Mouse (Mus musculus) testis, adult 2 months (tissue): ENCODE results near the gene Il20rb. TPM values are rescaled to one million over a fixed set of nuclear protein-coding genes. Genes with fewer than 3 reads are reported as not detected.

Experiments used
- H3K27ac ChIP-seq: fragments of 200-500 bp; 2 replicates; pipeline ENCODE4 v1.5.1; 2012; ENCODE audit warnings: low read depth, low read length; ENCODE audit not compliant: control insufficient read depth, insufficient read depth
- H3K27me3 ChIP-seq: fragments of 200-500 bp; 2 replicates; pipeline ENCODE4 v1.6.1; 2012; ENCODE audit warnings: mild to moderate bottlenecking, low read length, moderate library complexity; ENCODE audit not compliant: control insufficient read depth, insufficient read depth
- H3K36me3 ChIP-seq: fragments of 200-500 bp; 2 replicates; pipeline ENCODE4 v1.6.1; 2012; ENCODE audit warnings: mild to moderate bottlenecking, low read length; ENCODE audit not compliant: control insufficient read depth, insufficient read depth
- H3K4me1 ChIP-seq: fragments of 200-500 bp; 2 replicates; pipeline ENCODE4 v1.6.1; 2012; ENCODE audit warnings: low read length; ENCODE audit not compliant: control insufficient read depth, insufficient read depth
- H3K4me3 ChIP-seq: fragments of 200-500 bp; 2 replicates; pipeline ENCODE4 v1.5.1; 2012; ENCODE audit warnings: low read depth, mild to moderate bottlenecking, low read length, moderate library complexity, mixed read lengths; ENCODE audit not compliant: control insufficient read depth
- CTCF ChIP-seq: fragments of 200-500 bp; IDR thresholded peaks from 2 replicates; pipeline ENCODE4 v1.5.1; 2012; ENCODE audit warnings: low read depth, mild to moderate bottlenecking, inconsistent platforms, low read length, moderate library complexity; ENCODE audit not compliant: control insufficient read depth, insufficient read depth, insufficient replicate concordance
- POLR2A ChIP-seq: fragments of 200-500 bp; IDR thresholded peaks from 2 replicates; pipeline ENCODE4 v1.6.1; 2012; ENCODE audit warnings: low read depth, mild to moderate bottlenecking, inconsistent platforms, low read length, moderate library complexity; ENCODE audit not compliant: control insufficient read depth
- polyA plus RNA-seq: library from polyadenylated mRNA; depleted of rRNA; stranded (reverse); fragments of >200 nt; gene quantifications from 2 replicates; pipeline ENCODE4 v1.2.3, GENCODE M21; 2012

Il20rb gene
- polyA plus RNA-seq, 1 experiment: 2.1 TPM

GRCm38 (mm10) chr9:100463771-100464170, 22.8 kb downstream of the Il20rb start:
- H3K36me3 ChIP-seq: no peaks in the 10 kb centered on the region
- peaks cover 5% of the 10 kb centered on the region for H3K4me1 ChIP-seq
- TF ChIP-seq CTCF: no peak
- no peak for TF ChIP-seq POLR2A

GRCm38 (mm10) chr9:100462098-100462497, 24.5 kb downstream of the Il20rb start:
- Histone ChIP-seq H3K36me3 (no peaks in the 10 kb centered on the region), H3K4me1 (no peaks in the 10 kb centered on the region), H3K4me3 (no peak overlapping the region), H3K27ac (no peak overlapping the region), H3K27me3 (no peaks in the 10 kb centered on the region)
- TF ChIP-seq CTCF (no peak), POLR2A (no peak)

More at GRCm38 (mm10) chr9:100463771-100464170, 22.8 kb downstream of the Il20rb start:
- Histone ChIP-seq H3K4me3 (no peak overlapping the region; the same call in 1 of the 2 replicates), H3K27ac (no peak overlapping the region), H3K27me3 (no peaks in the 10 kb centered on the region)

DNA sequence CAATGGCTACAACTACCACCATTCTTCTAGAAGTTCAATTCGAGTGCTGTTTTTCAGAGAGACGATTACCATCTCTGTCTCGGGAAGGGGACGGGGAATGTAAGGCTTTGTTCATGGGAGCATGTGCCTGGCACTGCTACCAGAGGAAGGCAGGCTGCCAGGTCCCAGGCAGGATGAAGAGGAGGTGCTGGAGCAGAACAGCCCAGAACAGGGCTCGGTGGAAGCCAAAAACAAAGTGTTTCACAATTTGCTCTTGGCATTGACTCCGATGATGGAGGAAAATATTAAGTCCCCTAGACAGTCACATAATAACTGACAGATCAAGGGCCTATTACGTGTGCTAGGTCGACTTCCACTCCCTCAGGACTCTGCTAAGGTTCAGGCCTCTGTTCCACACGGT, 24.9 kb downstream of the Il20rb start:
- TF ChIP-seq POLR2A (no peak), CTCF (no peak)
- no peaks in the 10 kb centered on the region for H3K4me1 ChIP-seq
- H3K27me3 ChIP-seq: no peaks in the 10 kb centered on the region
- H3K4me3 ChIP-seq: no peak overlapping the region
- H3K27ac ChIP-seq: no peak overlapping the region
- H3K36me3 ChIP-seq: no peaks in the 10 kb centered on the region

- no peaks in the 10 kb centered on the region for H3K4me1 ChIP-seq
- TF ChIP-seq POLR2A (no peak), CTCF (no peak)
- no peaks in the 10 kb centered on the region for H3K27me3 ChIP-seq
- no peak overlapping the region for H3K4me3 ChIP-seq
- H3K27ac ChIP-seq: no peak overlapping the region
- no peaks in the 10 kb centered on the region for H3K36me3 ChIP-seq
Measured at GRCm38 (mm10) chr9:100460203-100460602, 26.4 kb downstream of the Il20rb start.

DNA sequence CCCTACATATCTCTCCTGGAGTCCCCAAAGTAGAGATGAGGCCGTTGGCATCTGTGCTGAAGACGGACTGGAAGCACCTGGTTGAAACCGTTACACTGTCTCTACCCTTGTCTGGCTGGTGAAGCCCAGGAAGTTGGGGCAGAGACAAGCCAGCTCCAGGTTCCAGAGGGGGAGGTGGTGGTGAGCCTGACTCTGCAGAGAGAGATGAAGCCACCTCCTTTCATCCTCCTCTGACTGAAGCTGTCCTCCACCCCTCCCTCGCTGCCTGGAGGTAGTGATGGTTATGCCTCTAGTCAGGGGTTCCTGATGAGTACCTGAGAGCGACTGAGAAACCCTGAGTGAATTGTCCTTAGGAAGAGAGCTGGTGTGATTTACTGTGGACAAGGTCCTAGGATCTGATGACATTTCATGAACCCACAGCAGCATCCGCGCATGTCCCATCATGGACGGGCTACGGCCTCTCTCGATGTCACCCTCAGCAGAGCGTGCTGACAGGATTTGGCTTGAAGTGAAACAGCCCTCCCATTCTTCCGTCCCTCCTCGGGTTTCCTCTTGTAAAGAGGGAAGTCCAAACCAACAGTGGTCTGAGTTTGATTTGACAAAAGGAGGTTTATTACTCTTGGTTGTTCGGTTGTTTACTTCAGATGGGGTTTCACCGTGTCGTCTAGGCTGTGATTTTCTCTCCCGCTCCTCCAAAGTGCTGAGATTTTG, 28.5 kb downstream of the Il20rb start:
- Histone ChIP-seq H3K4me3 (no peak overlapping the region), H3K27me3 (no peaks in the 10 kb centered on the region), H3K4me1 (peaks cover 3% of the 10 kb centered on the region), H3K27ac (no peak overlapping the region), H3K36me3 (no peaks in the 10 kb centered on the region)
- no peak for TF ChIP-seq CTCF

DNA sequence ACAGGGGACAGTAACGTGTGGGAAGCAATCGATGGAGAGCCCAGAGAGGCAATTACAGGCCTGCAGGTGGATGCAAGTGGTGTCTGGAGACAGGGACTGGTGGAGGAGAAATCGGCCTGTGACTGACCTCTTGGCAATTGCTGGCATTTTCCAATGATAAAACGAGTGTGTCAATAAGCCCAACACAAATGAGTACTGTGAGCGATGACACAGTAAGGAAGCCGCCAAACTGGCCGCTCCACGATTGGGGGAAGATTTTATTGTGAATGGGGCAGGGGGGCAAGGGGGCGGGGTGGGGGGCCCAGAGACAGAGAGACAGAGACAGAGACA, 32.0 kb downstream of the Il20rb start:
- TF ChIP-seq POLR2A: no peak
- no peak for TF ChIP-seq CTCF
- Histone ChIP-seq H3K27me3 (no peaks in the 10 kb centered on the region), H3K27ac (no peak overlapping the region), H3K4me1 (peaks cover 6% of the 10 kb centered on the region), H3K4me3 (peak overlapping the region; percentile 68), H3K36me3 (no peaks in the 10 kb centered on the region)

DNA sequence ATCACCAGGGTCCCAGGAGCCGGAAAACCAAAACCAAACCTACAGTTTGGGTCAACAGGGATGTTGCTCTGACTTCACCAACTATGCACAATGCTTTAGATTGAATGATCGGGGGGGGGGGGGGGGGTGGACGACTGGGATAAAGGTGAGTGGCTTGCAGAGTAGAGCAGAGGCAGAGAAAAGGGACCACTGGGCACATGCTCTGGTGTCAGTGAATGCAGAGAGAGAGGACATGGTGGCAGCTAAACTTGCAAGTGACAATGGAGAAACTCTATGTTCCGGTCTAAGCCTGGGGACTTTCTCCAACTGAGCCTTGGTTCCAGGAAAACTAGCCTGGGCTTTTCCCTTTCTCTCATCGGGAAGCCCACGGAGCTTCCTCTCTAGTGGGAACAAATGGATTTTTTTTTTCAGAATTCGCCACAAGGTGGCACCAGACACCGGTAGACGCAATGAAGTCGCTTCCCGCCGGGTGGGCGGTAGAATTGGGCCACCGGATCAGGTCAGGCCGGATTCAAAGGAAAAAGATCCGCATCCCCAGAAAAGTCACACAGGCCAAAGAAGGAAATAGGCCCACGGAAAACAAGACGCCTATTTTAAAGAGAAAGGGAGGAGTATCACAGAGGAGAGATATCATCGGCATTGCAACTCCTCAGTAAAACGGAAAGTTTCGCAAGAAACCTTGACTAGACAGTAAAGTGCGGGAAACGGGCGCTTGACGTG, 32.5 kb downstream of the Il20rb start:
- Histone ChIP-seq H3K36me3 (no peaks in the 10 kb centered on the region), H3K27ac (no peak overlapping the region), H3K27me3 (no peaks in the 10 kb centered on the region), H3K4me1 (peaks cover 6% of the 10 kb centered on the region), H3K4me3 (peak overlapping the region; percentile 68)
- TF ChIP-seq POLR2A: no peak
- peak; percentile 47; the same call in 1 of the 2 replicates for TF ChIP-seq CTCF
